Mouse (Mus musculus): Measurements from ENCODE around the gene Atf7ip2.
"Not testable (repeated sequence)": the region's sequence is repeated elsewhere in the genome, so short reads cannot be mapped to it uniquely, and the experiment has no call there.

Gene Atf7ip2

DNA sequence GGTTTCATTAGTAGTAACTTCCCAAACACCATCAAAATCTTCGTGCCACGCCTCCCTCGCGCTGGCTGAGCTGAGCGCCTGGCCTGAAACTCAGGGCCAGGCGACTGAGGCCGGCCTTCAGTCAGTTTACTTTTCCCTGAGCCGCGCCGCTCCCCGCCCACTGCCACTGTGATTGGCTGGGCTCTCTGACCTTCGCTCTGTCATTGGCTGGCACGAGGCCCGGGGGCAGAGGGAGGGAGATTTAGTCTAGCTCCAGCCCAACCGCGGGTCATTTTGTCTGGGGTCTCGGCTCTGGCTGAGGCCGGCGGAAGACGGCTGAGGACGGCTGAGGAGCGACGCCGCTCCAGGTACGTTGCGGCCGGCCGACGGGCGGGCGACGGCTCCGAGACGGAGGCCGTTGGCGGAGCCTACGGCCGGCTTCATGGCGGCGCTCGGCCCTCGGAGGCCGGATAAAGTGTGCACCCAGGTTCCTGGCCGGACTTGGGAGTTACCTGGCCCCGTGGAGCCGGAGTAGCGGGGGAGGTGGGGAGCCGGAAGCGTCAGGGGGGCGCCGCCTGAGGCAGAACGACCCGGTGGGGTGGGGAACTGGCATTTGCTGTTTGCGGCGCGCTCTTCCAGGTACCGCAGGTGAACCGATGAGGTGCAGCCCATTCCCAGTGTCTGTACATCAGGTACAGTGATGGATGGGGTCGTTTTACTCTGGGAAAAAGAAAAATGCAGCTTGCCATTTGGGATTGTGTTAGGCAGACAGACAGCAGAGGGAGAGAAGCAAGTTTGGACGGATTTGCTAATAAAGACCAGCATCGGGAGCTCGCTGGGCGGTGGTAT lies at the start of gene Atf7ip2:
Gene Atf7ip2, plus strand, starts transcription at position 34 of the 828 bp plus-strand sequence.
- DNase-seq = peak; percentile 82

DNA sequence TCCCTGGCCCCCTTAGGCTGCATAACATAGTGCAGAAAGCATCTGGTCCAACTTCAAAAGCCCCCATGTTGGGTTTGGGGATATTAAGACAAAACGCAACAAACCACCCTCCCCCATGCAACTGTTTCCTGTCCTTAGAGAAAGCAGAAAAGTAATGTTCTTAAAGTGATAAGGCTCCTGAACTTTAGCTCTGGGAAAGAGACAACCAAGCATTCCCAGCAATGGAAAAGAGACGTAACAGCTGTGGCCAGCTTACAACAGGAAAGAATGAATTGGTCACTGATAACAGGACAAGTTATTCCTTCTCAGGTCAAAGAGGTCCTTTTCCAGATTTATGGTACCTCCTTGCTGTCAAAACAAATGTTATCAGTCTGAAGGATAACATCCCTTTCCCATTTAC lies 49.3 kb upstream of the Atf7ip2 start:
- DNase-seq = no peak

DNA sequence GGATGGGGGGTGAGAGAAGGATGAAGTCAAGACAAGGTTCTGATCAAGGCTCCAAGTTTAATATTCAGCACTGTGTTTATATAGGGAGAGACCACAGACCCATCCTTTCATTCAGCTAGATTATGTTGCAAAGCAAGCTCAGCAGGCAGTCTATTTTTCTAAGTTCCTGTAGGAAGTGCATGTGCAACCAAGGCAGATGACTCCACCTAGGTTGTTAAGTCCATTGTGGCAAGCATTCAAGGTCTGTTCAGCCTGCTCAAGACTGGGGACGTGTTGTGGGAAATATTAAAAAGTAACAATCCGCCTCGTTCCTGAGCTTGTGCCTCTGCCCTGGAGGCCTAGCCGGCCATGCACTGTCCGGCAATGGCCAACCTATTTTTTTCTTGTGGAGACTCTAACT lies 45.1 kb upstream of the Atf7ip2 start:
- DNase-seq = no peak

DNA sequence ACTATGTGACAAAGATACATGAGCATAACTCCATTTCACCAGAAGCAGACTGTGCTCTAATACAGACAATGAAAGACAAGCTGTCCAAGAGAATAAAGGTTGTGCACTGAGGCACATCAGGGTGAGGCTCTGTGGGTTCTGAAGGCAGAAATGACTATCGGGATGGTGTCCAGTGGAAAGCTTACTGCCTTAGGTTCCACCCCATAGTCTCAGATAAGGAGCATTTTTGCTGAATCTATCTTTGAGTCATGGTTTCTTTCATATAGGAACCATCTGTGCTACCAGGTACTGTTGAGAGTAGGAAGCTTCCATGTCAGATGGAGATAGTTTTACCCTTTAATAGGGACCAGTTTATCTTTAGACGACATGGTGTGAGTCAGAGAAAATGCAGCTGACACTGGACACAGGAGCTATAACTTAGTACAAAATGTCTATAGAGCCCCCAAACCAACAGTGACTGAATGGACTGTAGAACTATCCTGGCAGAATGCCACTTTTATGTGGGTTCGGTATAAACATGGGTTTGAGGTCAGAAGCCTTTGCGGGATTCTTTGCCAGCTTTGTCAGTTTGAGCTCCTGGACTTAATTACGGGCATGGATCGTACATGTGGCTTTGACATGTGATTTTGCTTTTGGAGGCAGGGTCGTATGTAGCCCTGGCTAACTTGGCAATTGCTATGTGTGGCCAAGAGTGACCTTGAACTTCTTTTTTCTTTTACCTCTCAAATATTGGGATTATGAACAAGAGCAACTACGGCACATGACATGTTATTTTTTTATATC lies 23.2 kb upstream of the Atf7ip2 start:
- no peak for DNase-seq

DNA sequence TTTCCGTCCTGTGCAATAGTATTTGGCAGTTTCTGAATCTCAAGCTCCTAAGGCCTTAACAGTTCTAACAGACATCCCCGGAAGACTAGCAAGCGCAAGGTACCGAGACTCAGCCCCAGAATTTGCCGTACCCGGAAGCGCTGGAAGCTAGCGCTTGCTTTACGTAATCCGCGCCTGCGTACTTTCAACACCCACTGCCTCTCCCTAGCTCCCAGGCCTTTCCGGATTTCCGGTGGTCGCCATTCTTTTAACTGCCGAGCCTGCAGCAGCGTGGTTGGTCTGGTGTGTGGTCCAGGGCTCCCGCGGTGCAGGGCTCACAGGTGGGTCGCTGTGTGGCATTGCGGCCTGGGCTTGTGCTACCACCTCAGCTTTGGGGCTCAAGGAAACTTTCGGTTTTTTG lies 22.5 kb upstream of the Atf7ip2 start, which contains the start of gene Rpl39l:
Gene Rpl39l, plus strand, starts transcription at position 222 of the 400 bp plus-strand sequence.
- no peak for DNase-seq

DNA sequence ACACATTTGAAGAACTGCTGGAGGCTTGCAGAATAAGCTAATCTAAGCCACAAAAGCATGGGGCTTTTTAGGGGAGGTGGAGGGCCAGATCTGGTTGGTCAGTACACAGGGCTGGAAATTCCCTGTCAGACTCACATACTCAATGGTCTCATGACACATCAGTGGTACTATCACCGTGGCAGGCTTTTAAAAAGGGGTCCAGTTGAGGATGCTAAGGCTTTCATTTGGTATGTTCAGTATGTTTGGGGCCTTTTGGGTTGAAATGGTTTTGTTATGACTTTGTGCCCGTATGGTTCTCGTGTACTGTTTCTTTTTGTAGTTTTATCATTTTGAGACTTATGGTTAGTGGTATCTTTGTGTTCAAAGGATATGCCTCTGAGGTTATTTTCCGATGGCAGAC lies 21.2 kb upstream of the Atf7ip2 start:
- DNase-seq = no peak

DNA sequence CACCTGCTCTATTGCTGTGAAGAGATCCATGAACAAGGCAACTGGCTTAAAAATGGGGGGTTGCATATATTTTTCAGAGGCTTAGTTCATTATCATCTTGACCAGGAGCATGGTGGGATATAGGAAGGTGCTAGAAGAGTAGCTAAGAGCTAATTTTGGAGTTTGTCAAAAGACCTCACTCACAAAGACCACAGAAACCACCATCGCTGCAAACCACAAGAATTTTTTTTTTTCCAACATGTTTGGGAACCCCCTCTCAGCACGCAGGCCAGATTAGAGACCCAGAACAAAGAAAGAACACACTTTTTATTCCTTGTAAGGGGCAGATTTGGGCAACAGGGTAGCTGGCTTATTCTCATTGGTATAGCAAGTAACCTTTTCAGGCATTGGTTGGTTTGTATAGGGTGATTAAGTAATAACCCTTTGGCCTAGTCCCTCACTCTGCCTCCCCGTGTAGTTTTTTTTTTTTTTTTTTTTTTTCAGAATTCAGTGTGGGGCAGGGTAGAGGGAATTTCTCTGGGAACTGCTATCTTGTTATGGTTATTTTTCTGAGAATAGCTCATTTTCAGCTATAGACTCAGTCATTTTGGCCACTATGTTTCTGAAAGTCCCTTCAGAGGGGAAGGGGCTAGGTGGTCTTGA lies 20.2 kb upstream of the Atf7ip2 start:
- no peak for DNase-seq

DNA sequence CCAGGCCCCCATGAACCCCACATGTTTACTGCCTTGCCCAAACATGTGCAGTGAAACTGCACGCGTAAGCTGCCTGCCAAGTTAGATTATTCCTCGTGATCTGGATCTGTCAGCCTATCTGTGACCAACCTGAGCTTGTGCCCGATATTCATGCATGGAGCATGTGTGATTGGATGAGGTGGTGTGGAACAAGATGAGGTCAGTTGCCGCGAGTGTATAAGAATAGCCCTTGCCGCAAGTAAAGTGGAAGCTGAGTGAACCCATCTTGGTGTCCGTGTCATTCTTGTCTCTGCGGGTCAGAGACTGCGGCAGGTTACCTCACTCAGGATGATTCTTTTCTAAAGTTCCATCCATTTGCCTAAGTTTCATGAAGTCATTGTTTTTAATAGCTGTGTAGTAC lies 5.1 kb upstream of the Atf7ip2 start:
- DNase-seq = not testable (repeated sequence)

DNA sequence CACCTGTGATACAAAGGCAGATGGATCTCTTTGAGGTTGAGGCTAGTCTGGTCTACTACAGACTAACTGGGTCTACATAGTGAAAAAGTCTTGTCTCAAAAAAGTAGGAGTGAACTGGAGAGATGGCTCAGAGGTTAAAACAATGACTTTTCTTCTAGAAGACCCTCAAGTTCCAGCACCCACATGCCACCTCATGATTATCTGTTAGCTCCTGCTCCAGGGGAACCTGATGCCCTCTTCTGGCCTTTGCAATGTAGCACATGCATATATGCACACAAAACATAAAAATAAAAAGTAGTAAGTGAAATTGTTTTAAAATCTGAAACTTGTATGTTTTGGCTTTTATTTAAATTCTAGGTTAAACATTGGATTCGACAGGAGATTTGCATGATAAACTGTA lies 16.3 kb downstream of the Atf7ip2 start:
- no peak for DNase-seq

DNA sequence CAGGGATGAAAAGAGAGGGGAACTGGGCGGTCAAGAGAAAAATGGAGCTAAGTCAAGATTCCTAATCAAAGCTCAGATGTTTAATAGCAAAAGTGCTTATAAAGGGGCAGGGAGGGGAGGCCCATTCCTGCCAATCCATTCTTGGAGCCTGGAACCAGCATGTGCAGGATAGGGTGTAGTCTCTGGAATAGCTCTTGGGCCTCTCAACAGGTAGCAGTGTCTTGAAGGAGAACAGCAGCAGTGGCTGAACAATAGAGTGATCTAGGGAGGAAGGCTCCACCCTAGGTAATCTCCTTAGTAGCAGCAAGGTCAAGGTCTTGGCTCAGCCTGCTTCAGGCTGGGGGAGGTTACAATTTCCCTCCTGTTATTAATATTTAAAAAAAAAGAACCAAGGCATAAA lies 23.9 kb downstream of the Atf7ip2 start:
- not testable (repeated sequence) for DNase-seq

DNA sequence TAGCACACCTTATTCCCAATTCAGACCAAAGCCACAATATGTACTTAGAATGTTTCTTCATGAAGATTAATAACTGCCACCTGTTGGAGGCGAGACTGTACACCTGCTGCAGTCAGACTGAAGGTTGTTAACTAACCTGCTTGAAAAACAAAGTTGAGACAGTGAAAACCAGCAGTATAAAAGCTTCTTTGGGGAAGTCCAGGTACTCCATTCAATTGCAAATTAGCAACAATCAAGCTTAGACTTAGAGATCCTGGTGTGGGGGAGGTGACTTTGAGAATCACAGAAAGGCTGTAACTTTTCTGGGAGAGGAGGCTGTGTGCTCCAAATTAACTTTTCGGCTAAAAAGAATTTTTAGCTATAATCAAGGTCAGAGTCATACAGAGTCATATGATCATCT lies 24.5 kb downstream of the Atf7ip2 start:
- DNase-seq = not testable (repeated sequence)

DNA sequence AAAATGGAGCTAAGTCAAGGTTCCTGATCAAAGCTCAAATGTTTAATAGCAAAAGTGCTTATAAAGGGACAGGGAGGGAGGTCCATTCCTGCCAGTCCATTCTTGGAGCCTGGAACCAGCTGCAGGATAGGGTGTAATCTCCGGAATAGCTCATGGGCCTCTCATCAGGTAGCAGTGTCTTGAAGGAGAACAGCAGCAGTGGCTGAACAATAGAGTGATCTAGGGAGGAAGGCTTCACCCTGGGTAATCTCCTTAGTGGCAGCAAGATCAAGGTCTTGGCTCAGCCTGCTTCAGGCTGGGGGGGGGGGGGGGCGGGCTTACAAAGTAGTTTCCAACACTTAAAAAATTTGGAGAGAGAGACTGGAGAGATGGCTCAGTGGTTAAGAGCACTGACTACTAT lies 34.8 kb downstream of the Atf7ip2 start:
- no peak for DNase-seq

DNA sequence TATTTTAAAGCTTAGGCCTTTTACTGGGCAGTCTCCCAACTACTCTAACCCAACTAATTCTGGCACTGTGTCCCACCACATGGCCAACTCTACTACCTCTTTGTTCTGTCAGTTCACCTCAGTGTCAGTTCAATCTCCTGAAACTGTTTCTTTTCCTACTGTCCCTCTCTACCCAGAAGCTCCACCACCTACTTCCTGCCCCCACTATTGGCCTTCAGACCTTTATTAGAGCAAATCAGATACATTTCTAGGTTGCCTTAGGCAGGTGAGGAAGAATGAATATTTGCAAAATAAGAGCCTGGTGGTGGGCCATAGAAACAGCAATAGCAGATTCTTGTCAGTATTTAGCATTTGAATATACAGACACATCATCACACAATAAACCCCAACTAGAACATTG lies 44.1 kb downstream of the Atf7ip2 start:
- DNase-seq = no peak

DNA sequence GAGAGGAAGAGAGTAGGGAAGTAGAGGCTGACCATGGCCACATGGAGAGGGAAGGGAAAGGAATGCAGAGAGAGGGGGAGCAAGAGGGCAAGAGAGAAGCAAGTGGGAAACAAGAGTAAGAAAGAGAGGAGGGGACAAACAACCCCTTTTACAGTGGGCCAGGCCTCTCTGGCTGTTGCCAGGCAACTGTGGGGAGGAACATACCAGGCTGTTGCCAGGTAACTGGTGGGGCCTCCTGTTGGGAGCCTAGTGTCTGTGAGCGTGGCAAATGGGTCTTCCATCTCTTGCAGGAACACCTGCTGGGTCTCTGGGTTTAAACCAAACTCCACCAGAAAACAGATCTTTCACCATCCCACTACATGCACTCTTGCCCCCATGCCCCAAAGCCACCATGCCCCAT lies 61.5 kb downstream of the Atf7ip2 start:
- DNase-seq = no peak

DNA sequence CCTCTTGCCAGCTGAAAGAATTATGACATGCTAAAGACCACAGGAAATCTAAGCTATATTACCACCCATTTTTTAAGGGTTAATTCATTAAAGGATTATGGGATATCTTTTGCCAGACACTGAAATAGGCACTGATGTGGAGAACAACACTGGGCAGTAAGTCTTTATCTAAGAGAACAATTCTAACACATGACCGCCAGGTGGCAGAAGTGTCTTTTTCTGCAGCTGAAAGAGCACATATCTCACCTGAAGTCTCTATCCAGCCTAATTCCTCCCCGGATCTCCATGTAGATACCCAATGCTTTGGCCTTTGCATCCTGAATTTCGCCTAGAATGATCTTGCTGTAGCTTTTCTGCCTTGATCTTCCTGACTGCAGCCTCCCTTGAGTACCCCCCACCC lies 79.7 kb downstream of the Atf7ip2 start:
- peak; percentile 74 for DNase-seq

DNA sequence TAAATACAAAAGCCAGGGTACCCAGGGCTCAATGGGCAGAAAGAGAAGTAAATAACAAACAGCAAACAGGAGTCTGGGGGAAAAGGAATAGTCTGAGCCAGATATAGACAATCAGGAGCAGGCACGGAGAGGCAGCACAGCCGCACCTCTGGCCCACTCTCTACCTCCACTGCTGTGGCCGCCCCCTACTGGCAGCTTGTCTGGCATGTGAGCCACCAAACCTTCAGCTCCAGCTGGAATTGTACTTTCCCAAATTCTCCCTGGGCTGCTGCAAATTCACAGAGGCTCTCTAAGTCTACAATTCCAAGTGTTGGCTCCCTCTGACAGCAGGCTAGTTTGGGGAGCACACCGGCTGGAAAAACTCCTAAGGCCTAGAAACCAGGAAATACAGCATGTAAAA lies 82.0 kb downstream of the Atf7ip2 start:
- DNase-seq = no peak

DNA sequence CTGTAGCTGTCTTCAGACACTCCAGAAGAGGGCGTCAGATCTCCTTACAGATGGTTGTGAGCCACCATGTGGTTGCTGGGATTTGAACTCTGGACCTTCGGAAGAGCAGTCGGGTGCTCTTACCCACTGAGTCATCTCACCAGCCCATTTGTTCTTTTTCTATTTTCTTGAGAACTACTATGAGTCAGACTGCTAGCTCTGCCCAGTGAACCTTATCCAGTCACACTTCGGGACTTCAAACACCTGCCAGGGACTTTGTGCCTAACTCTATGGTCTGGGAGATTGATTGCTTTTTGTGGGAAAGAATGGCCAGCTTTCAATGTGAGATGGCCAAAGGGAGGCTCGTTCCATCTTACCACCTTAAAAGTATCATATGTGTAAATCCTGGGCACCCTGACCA lies 84.3 kb downstream of the Atf7ip2 start:
- DNase-seq = not testable (repeated sequence)

DNA sequence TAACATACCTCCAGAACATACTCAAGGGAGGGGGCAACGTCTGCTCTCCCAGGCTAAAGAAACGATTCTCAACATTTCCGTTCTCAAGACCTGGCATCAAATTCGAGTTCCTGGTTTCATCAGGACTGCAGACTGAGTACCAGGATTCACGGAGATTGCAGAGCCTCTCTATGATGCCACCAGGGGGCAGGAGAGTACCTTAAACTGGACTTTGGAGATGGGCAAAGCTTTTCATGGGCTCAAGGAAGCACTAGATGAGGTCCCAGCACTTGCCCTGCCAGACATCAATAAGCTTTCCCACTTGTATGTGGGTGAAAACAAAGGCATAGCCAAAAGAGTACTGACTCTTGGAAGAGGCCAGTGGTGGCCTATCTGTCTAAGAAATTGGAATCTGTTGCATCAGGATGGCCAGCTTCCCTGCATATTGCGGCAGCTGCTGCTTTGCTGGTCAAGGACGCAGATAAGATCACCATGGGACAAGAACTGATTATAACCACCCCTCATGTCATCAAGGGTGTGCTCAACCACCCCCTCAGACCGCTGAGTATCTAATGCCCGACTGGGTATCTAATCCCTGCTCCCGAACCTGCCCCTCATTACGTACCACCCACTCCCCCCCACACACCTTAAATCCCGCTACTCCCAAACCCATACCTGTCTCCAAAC lies 87.9 kb downstream of the Atf7ip2 start:
- DNase-seq = peak; percentile 84

DNA sequence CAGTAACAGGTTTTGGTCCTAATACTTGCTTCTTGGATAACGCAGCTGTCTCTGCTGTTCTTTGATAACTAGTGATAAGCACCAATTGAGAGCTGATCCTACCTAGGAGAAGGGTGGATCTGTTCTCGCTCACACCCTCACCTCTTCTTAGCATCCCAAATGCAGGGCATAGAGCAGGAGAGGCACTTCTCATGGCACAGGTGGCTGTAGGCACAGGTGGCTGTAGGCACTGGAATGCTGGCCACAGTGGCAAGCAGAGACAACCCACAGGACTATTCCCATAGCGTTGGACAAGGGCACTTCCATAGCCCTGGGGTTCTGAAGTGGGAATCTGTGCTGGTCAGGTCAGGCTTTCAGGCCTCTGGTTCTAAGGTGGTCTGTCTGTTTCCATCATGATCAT lies 89.4 kb downstream of the Atf7ip2 start:
- DNase-seq = no peak

DNA sequence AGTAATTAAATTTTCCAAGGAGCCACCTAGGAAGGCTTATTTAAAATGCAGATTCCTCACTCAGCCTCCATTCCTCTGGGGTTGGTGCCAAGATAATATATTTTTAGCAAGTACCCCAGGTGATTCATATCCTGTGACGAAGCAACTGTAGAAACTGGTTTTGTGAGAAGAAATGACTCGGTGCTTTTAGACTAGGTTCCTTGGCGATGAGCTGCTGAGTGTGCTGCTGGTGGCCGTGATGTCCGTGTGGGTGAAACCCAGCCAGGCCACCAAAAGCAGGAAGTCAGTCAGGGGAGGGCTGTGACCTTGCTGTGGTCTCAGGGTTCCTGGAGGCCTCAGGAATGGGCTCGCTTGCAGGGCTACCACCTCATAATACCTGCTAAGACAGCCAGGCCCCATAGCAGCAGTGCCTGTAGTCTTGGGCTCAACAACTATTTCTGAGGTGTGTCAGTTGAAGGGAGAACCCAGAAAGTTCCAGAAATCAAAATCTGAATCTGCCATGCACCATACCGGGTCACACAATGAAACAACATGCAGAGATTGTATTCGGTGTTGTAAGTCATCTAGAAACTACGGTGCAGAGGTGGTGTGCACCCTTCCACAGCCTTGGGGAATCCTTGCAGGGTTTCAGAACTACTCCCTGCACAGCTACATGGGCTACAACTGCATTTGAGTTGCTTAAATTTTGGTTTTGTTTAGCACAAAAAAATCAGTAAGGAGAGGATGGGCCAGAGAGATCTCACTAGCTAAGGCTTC lies 94.2 kb downstream of the Atf7ip2 start:
- no peak for DNase-seq

DNA sequence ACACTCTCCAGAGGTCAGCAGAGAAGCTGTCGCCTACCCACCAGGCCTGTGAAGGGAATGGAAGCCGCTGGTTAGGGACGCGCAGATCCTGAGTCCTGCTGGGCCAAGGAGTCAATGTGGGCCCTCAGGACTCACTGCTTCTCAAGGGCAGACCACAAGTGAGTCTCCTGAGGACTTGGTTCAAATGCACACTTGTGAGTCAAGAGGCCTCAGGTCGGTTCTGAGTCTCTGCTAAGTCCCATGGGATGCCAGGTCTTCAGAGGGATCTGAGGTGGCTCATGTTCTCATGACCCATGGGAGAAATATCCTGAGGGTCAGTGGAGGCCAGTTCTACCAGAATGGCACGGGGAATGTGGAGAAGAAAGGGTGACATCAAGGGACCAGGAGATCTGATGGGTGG lies 95.6 kb downstream of the Atf7ip2 start:
- no peak for DNase-seq
